Mouse (Mus musculus): ENCODE data around the gene Rapgefl1. TPM values are rescaled to one million over a fixed set of nuclear protein-coding genes. Genes with fewer than 3 reads are reported as not detected.
"Not testable (repeated sequence)": the region's sequence is repeated elsewhere in the genome, so short reads cannot be mapped to it uniquely, and the experiment has no call there.

Rapgefl1 gene
- total and polyA plus RNA-seq, 3 experiments: 0.08 to 0.29 TPM; not detected in 1

GRCm38 (mm10) chr11:98820968-98821367 lies 15.6 kb upstream of the Rapgefl1 start:
- H3K27ac ChIP-seq (ENCODE audit: insufficient read depth, low read depth): no peak overlapping the region
- H3K79me2 ChIP-seq (replicated peaks; ENCODE audit: control insufficient read depth, extremely low read depth, insufficient read depth, poor library complexity, severe bottlenecking): peaks cover 59% of the 10 kb centered on the region
- in situ Hi-C loops (cut with MboI; ENCODE audit: low pct_ligation_motif_present, low pct_unique_long_range_greater_than_20kb, low sequenced_read_pairs): no loop called here
- TF ChIP-seq ZMIZ1 (IDR thresholded peaks at IDR 0.05; ENCODE audit: low read depth, low read length) (no peak), RCOR1 (conservative IDR thresholded peaks at IDR 0.05; ENCODE audit: low read depth, low read length) (no peak), ETS1 (conservative IDR thresholded peaks at IDR 0.05; ENCODE audit: low read depth, low read length) (no peak), EP300 (IDR thresholded peaks at IDR 0.05; ENCODE audit: low read length) (no peak), TCF12 (IDR thresholded peaks at IDR 0.05; ENCODE audit: low read depth, low read length) (no peak)
- H3K4me1 ChIP-seq (ENCODE audit: control insufficient read depth in 1 of 2, insufficient read depth in 2 of 2): peaks cover 0 to 12% of the 10 kb centered on the region in 2 experiments; a peak in 2 of 4 replicates
- no peak overlapping the region for H3K4me2 ChIP-seq (ENCODE audit: insufficient read depth, low read depth, poor library complexity, severe bottlenecking)
- no peaks in the 10 kb centered on the region for H3K27me3 ChIP-seq (replicated peaks)
- peaks cover 63 to 93% of the 10 kb centered on the region in 2 experiments for H3K36me3 ChIP-seq (replicated peaks in 1 of 2; ENCODE audit: control insufficient read depth in 1 of 2, insufficient read depth in 1 of 2, low read length in 1 of 2)
- H3K9me3 ChIP-seq (replicated peaks; ENCODE audit: low read length): peaks cover 4% of the 10 kb centered on the region
- no peak for DNase-seq (ENCODE audit: extremely low read depth)
- H3K4me3 ChIP-seq (replicated peaks in 1 of 3; ENCODE audit: low read depth in 2 of 3, low read length in 2 of 3, poor library complexity in 1 of 3): no peak overlapping the region
- H3K9ac ChIP-seq (ENCODE audit: insufficient read depth, low read depth): no peak overlapping the region
- dilution Hi-C loops (cut with MboI; ENCODE audit: extremely low pct_ligation_motif_present, extremely low pct_unique_long_range_greater_than_20kb, low sequenced_read_pairs): no loop called here

- in situ Hi-C loops (cut with MboI; ENCODE audit: low pct_ligation_motif_present, low pct_unique_long_range_greater_than_20kb, low sequenced_read_pairs): loop anchor here (5.0 kb wide), 1 partner anchor 34 kb away; no protein-coding TSS in a partner anchor
- H3K4me1 ChIP-seq (ENCODE audit: control insufficient read depth in 1 of 2, insufficient read depth in 2 of 2); DNase-seq (ENCODE audit: extremely low read depth); H3K4me3 ChIP-seq (replicated peaks in 1 of 3; ENCODE audit: low read depth in 2 of 3, low read length in 2 of 3, poor library complexity in 1 of 3); H3K27me3 ChIP-seq (replicated peaks); H3K4me2 ChIP-seq (ENCODE audit: insufficient read depth, low read depth, poor library complexity, severe bottlenecking); dilution Hi-C loops (cut with MboI; ENCODE audit: extremely low pct_ligation_motif_present, extremely low pct_unique_long_range_greater_than_20kb, low sequenced_read_pairs); H3K27ac ChIP-seq (ENCODE audit: insufficient read depth, low read depth); H3K9me3 ChIP-seq (replicated peaks; ENCODE audit: low read length); H3K9ac ChIP-seq (ENCODE audit: insufficient read depth, low read depth): not testable (repeated sequence)
- Histone ChIP-seq H3K36me3 (replicated peaks in 1 of 2; ENCODE audit: control insufficient read depth in 1 of 2, insufficient read depth in 1 of 2, low read length in 1 of 2) (peaks cover 77 to 93% of the 10 kb centered on the region in 2 experiments), H3K79me2 (replicated peaks; ENCODE audit: control insufficient read depth, extremely low read depth, insufficient read depth, poor library complexity, severe bottlenecking) (peaks cover 40% of the 10 kb centered on the region)
Measured at GRCm38 (mm10) chr11:98826071-98826470, 10.5 kb upstream of the Rapgefl1 start.

- Histone ChIP-seq H3K9me3 (replicated peaks; ENCODE audit: low read length) (no peaks in the 10 kb centered on the region), H3K27me3 (replicated peaks) (no peaks in the 10 kb centered on the region), H3K27ac (ENCODE audit: insufficient read depth, low read depth) (no peak overlapping the region), H3K4me1 (ENCODE audit: control insufficient read depth in 1 of 2, insufficient read depth in 2 of 2) (no peaks in the 10 kb centered on the region; a peak in 1 of 4 replicates), H3K36me3 (replicated peaks in 1 of 2; ENCODE audit: control insufficient read depth in 1 of 2, insufficient read depth in 1 of 2, low read length in 1 of 2) (peaks cover 77 to 93% of the 10 kb centered on the region in 2 experiments), H3K79me2 (replicated peaks; ENCODE audit: control insufficient read depth, extremely low read depth, insufficient read depth, poor library complexity, severe bottlenecking) (peaks cover 31% of the 10 kb centered on the region), H3K4me2 (ENCODE audit: insufficient read depth, low read depth, poor library complexity, severe bottlenecking) (no peak overlapping the region), H3K9ac (ENCODE audit: insufficient read depth, low read depth) (no peak overlapping the region), H3K4me3 (replicated peaks in 1 of 3; ENCODE audit: low read depth in 2 of 3, low read length in 2 of 3, poor library complexity in 1 of 3) (no peak overlapping the region)
- DNase-seq (ENCODE audit: extremely low read depth): no peak
- in situ Hi-C loops (cut with MboI; ENCODE audit: low pct_ligation_motif_present, low pct_unique_long_range_greater_than_20kb, low sequenced_read_pairs) (loop anchor here (5.0 kb wide), 1 partner anchor 36 kb away; no protein-coding TSS in a partner anchor), dilution Hi-C loops (cut with MboI; ENCODE audit: extremely low pct_ligation_motif_present, extremely low pct_unique_long_range_greater_than_20kb, low sequenced_read_pairs) (no loop called here)
- TF ChIP-seq USF1 (IDR thresholded peaks at IDR 0.05; ENCODE audit: low read depth, low read length) (no peak), PAX5 (IDR thresholded peaks at IDR 0.05; ENCODE audit: low read length) (no peak), CHD1 (IDR thresholded peaks at IDR 0.05; ENCODE audit: low read depth, low read length) (no peak), TBP (conservative IDR thresholded peaks at IDR 0.05; ENCODE audit: low read depth, low read length) (no peak), MEF2A (IDR thresholded peaks at IDR 0.05; ENCODE audit: borderline replicate concordance, low read depth, low read length) (no peak), ZMIZ1 (IDR thresholded peaks at IDR 0.05; ENCODE audit: low read depth, low read length) (no peak), TCF12 (IDR thresholded peaks at IDR 0.05; ENCODE audit: low read depth, low read length) (no peak), POLR2AphosphoS2 (IDR thresholded peaks at IDR 0.05; ENCODE audit: low read depth, low read length) (no peak; the same call in 1 of the 2 replicates), POLR2A (IDR thresholded peaks at IDR 0.05; ENCODE audit: low read depth, low read length) (no peak), MAZ (IDR thresholded peaks at IDR 0.05; ENCODE audit: low read depth, low read length) (no peak), GABPA (IDR thresholded peaks at IDR 0.05; ENCODE audit: insufficient replicate concordance, low read depth, low read length) (no peak)
Measured at GRCm38 (mm10) chr11:98827877-98828276, 8.7 kb upstream of the Rapgefl1 start.
